Mouse (Mus musculus): ENCODE data around the gene Sh3kbp1. TPM values are rescaled to one million over a fixed set of nuclear protein-coding genes. Genes with fewer than 3 reads are reported as not detected.

Gene Sh3kbp1
- total and polyA plus RNA-seq, 3 experiments = 18.6 to 37.7 TPM; not detected in 1

GRCm38 (mm10) chrX:159943586-159943985 lies 316.5 kb downstream of the Sh3kbp1 start:
- no peak overlapping the region for H3K27ac ChIP-seq (ENCODE audit: control insufficient read depth, low read depth, low read length)
- no peak overlapping the region for H3K9ac ChIP-seq (ENCODE audit: control insufficient read depth, low read depth, low read length, poor library complexity, severe bottlenecking)
- H3K79me2 ChIP-seq (ENCODE audit: control insufficient read depth, insufficient read depth, low read length, poor library complexity) = no peaks in the 10 kb centered on the region
- DNase-seq (ENCODE audit: low read depth, low spot score) = no peak
- no peaks in the 10 kb centered on the region for H3K36me3 ChIP-seq (ENCODE audit: control insufficient read depth in 1 of 2, insufficient read depth in 2 of 2, low read length in 2 of 2)
- no peaks in the 10 kb centered on the region for H3K4me1 ChIP-seq (ENCODE audit: control insufficient read depth in 1 of 2, insufficient read depth in 2 of 2, low read length in 2 of 2)
- H3K4me3 ChIP-seq (ENCODE audit: control insufficient read depth in 1 of 2, insufficient read depth in 1 of 2, low read depth in 2 of 2, low read length in 2 of 2) = no peak overlapping the region
- TF ChIP-seq POLR2AphosphoS5 (IDR thresholded peaks at IDR 0.05; ENCODE audit: borderline replicate concordance, low read depth, low read length) (no peak), MEF2A (IDR thresholded peaks at IDR 0.05; ENCODE audit: extremely low read depth, insufficient replicate concordance, low read depth, low read length, poor library complexity, severe bottlenecking) (no peak), TCF12 (IDR thresholded peaks at IDR 0.05; ENCODE audit: low read depth, low read length) (no peak), GABPA (IDR thresholded peaks at IDR 0.05; ENCODE audit: low read depth, low read length) (no peak), KAT2A (conservative IDR thresholded peaks at IDR 0.05; ENCODE audit: low read depth, low read length) (no peak), SMC3 (IDR thresholded peaks at IDR 0.05; ENCODE audit: low read depth, low read length) (no peak), ZNF384 (IDR thresholded peaks at IDR 0.05; ENCODE audit: low read depth, low read length) (no peak), CHD2 (IDR thresholded peaks at IDR 0.05; ENCODE audit: low read length) (no peak), NRF1 (IDR thresholded peaks at IDR 0.05; ENCODE audit: insufficient read depth, low read depth, low read length, poor library complexity, severe bottlenecking) (no peak), SIN3A (IDR thresholded peaks at IDR 0.05; ENCODE audit: low read length) (no peak), JUND (IDR thresholded peaks at IDR 0.05; ENCODE audit: low read depth, low read length) (no peak), CHD1 (IDR thresholded peaks at IDR 0.05; ENCODE audit: low read depth, low read length) (no peak), E2F4 (IDR thresholded peaks at IDR 0.05; ENCODE audit: borderline replicate concordance, low read depth, low read length) (no peak), BHLHE40 (IDR thresholded peaks at IDR 0.05; ENCODE audit: borderline replicate concordance, low read depth, low read length) (no peak), NELFE (IDR thresholded peaks at IDR 0.05; ENCODE audit: low read depth, low read length) (no peak), MAFK (IDR thresholded peaks at IDR 0.05; ENCODE audit: borderline replicate concordance, low read depth, low read length) (no peak), RAD21 (IDR thresholded peaks at IDR 0.05; ENCODE audit: low read depth, low read length) (no peak), RCOR1 (IDR thresholded peaks at IDR 0.05; ENCODE audit: low read depth, low read length) (no peak), EP300 (IDR thresholded peaks at IDR 0.05; ENCODE audit: low read depth in 1 of 2, low read length in 2 of 2) (no peak)
- no peaks in the 10 kb centered on the region for H3K9me3 ChIP-seq (replicated peaks; ENCODE audit: insufficient read depth, low read length)
- no peaks in the 10 kb centered on the region for H3K27me3 ChIP-seq (ENCODE audit: control insufficient read depth in 1 of 2, insufficient read depth in 2 of 2, low read length in 2 of 2)
